Mouse (Mus musculus): ENCODE results near the gene Ets1. TPM values are rescaled to one million over a fixed set of nuclear protein-coding genes. Genes with fewer than 3 reads are reported as not detected.

The Ets1 gene
- polyA plus RNA-seq, 1 experiment: 0.09 TPM

GRCm38 (mm10) chr9:32806106-32806505, 170.1 kb downstream of the Ets1 start:
- H3K4me1 ChIP-seq: no peaks in the 10 kb centered on the region
- no peaks in the 10 kb centered on the region for H3K9me3 ChIP-seq
- no peak overlapping the region for H3K4me3 ChIP-seq (replicated peaks)
- TF ChIP-seq FLI1 (IDR thresholded peaks at IDR 0.05; ENCODE audit: low read length) (no peak), GATA1 (IDR thresholded peaks at IDR 0.05; ENCODE audit: borderline replicate concordance, low read length) (no peak)
- H3K27me3 ChIP-seq (replicated peaks): no peaks in the 10 kb centered on the region
- H3K36me3 ChIP-seq (replicated peaks; ENCODE audit: low read length): no peaks in the 10 kb centered on the region

Other genes with a start within 250 kb of the Ets1 start
- 20.8 and 61.7 TPM in 2 replicates for gene Fli1, start 93.4 kb upstream of the Ets1 start, polyA plus RNA-seq (2012; ENCODE audit: insufficient read depth, low replicate concordance)